Mouse (Mus musculus) thymus, postnatal 10 days (tissue): ENCODE data around the gene Fhl1.

Experiments used
- DNase-seq, 2 experiments: peaks; one replicate each; pipeline ENCODE4 v3.0.0; 2021; ENCODE audit warnings: low spot score in 2 of 2

Fhl1 gene

DNA sequence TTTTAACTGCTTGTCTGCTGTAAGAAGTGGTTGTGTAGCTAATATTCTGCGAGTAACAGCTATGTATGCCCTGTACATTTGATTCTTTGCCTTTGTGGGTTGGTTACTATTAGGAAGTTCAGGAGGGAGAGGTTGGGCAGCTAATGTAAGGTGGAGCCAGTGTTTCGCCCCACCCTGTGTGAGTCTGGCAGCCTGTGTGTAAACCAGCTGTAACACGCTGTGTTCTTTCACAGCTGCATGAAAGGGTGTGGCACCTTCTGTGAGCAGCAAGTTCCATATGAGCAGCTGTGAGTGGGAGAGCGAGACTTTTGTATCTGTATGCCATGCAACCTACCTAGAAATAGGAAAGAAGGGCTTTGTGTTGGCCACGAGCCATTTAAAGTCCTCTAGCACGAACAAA is 20.6 kb downstream of the Fhl1 start:
- no peak for DNase-seq

DNA sequence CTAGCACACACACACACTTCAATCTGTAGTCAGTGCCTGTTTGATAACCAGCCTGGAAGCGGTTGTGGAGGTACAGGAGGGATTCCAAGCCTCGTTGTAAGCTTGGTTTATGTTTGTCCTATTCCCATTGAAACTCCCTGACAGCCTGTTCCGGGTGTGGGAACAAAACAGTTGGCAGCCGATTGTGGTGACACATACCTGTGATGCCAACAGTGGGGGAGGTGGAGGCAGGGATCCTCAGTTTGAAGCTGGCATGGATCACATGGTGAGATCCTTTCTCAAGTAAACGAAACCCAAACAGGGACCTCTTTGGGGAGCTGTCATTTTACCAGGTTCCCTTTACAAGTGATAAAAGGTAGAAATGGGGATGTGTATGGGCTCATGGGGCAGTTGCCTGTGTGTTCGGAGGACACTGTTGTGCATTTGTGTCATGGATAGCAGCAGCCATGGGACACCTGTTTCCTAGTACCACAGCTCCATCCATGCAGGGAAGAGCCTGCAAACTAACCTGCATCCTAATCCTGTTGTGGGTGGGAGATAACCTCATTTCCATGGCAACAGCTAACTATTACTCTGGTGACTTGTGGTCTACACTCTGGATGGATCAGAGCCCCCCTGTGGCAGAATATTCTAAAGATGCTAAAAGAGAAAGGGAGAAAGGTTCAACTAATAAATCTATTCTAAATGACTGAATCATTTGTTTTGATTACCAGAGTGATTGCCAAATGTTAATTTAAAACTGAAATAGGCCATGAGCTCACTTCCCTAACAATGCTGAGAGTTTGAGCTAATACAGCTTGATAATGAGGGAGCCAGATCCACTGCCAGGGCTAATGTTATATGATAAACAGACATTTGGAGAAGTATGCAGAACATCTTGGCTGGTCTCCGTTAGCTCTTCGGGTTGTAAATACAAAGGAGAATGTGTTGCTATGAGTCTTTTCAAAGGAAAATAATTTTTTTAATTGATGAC is 22.0 kb downstream of the Fhl1 start:
- DNase-seq: no peak

DNA sequence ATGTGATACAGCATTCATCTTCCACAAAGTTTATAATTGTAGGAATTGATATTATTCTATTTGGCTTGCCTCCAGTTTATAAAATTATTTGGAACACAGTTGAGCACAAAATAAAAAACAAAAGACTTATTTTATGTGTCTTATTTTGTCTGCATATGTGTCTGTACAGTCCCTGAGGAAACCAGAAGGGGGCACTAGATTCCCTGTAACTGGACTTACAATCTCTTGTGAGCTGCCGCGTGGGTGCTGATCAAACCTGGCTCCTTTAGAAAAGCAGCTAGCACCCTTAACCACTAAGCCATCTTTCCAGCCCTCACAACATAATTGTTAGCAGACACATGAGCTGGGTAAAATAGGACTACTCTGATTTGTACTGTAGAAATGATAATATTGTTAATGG is 24.1 kb downstream of the Fhl1 start:
- DNase-seq: peak in 1 of 2 experiments; percentile 16

DNA sequence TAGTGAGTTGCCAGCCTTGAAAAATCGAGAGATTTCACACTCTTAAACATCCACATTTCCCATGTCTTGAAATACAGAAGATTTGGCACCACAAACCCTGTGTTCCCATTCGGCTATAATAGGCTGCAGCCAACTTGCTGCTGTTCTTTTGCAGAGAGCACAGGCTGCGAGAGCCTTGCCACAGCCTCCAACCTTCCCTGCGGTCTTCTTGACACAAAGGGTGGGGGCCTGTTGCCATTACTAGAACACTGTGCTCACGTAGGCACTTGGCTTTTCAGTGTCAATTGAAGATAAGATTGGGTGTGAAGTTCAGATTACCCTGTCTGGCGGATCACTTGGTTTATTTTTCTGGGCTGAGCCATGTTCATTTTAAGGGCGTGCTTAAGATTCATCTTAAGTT is 24.8 kb downstream of the Fhl1 start:
- no peak for DNase-seq

DNA sequence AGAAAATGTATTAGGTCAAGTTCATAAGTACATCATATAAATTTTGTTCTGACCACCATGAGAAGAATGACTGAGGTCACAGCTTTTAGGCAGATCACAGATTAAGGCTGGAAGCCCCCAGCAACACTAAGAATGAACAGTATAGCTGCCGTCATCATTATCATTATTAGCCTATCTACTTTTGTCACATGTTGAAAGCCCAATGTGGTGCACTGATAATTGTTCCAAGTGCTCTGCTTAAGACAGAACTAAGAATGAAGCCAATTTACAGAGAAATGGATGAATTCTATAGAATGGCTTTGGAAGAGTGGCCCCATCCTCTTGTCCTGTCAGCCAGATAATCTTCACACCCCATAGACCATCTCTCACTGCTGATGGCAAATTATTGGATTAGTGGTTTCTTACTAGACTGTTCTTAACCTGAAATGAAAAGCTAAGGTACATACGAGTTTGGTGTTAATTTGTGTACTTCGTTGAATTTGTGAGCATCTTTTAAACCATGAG is 28.7 kb downstream of the Fhl1 start:
- no peak for DNase-seq

DNA sequence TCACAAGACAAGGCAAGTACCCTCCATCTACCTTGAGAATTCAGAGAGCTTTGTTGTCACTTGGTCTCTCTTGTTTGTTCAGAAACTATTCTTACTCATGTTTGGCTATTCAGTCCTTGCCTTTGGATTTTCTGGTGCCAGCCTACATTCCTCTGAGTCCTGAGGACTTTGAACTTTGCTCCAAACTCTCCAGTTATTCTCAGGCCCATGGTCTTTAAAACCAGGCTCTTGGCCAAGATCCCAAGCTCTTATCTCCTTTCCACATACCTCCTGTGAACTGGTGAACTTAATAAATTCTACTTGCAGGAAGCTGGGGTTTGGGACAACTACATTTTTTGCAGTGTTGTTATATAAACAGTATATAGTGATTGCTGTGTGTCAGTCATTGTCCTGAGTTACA is 38.3 kb downstream of the Fhl1 start:
- DNase-seq: no peak

DNA sequence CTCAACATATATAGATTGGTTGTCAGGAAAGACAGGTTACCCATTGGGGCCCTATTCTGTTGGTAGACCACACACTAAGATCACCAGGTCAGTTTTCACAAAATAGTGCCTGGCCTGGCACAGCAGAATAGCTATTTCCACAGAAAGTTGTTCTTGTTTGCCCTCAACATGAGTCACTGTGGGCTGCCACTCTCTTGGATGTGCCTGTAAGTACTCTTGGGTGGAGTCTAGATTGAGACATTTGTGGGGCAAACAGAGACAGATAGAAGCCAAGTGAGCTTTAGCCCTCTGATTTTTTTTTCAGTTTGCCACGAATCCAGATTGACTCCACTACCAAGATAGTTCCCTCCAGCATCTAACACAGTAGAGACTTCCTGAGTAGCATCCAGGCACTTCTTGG is 40.2 kb downstream of the Fhl1 start:
- DNase-seq: no peak

DNA sequence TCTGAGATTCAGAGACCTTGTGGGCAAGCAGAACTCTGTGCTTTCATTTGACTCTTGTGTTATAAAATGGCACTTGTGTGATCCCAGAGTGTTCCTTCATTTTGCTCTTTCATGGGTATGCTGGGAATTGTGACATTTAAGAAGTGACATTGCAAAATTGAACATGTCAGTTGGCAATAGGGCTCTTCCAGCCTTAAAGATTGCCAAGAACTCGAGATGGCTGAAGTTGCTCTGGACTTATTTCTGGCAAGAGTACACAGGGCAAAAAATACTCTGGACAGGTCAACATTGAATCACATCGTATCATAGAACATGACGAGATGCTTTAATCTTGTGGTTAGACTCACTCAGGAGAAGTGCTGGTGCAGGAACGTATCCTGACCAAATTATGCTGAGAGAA is 41.7 kb downstream of the Fhl1 start:
- no peak for DNase-seq

DNA sequence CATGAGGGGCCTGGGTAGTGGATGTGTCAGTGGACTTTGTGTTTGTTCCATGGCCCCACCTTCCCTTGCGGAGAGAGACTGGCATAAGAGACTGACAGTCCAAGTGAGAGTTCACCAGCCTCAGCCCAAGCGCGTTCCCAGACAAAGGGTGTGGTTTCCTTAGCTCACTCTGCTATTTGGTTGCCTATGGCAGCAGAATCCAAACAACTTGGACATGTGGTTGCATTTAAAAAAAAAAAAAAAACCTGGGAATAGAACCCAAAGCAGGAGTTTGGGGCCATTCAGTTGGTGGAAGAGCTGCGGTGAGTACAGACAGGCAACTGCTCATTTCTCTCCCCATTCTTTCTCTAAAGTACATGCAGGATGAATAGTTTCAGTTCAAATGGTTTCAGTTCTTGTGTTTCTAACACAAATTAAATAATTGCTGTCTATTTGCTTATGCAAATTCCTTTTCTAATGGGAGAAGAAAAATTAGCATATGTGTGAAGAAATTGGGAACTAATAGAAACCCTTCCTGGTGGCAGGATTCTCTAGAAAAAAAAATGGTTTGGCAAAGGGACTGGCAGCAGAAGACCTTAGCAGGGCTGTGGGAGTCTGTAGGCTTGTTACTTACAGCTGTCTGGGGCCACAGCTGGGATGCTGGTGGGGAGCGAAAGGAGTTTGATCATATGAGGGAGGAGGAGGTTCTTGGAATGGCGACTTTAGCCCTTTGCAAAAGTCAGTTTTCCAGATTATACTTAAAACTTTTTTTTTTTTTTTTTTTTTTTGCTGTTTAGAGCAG is 54.9 kb downstream of the Fhl1 start:
- DNase-seq: no peak

DNA sequence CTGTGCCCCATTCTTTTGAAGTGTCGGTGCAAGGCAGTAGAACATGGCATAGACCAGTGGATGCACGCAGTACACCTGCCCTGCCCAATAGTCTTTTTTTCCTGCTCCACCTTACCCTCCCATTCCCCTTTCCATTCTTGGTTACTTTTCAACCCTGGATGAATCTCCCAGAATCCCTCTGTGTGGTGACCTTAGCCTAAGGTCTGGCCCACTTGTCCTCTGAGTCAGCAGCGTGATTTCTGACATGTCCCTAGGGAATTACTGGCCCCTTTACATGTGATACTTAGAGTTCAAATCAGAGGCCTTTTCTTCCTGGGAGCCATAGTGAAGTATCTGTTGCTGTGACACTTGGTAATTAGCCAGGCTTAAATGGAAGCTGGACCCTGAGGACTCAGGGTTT is 55.9 kb downstream of the Fhl1 start:
- DNase-seq: no peak

DNA sequence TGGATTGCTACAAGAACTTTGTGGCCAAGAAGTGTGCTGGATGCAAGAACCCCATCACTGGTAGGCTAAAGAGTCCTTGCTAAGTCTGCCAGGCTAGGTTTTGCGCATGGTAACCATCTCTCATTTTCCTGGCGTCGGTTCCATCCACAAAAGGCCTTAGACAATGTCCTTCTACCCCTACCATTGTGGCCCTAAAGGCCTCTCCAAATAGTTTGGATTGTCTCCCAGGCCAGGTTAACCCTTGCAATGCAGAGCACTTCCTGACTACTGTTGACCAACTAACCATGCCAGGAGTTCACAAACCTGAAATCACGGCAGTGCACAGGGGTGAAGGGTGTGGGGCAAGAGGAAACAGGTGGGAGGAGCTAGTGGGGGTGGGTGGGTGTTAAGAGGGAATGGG is 59.0 kb downstream of the Fhl1 start:
- DNase-seq: no peak

DNA sequence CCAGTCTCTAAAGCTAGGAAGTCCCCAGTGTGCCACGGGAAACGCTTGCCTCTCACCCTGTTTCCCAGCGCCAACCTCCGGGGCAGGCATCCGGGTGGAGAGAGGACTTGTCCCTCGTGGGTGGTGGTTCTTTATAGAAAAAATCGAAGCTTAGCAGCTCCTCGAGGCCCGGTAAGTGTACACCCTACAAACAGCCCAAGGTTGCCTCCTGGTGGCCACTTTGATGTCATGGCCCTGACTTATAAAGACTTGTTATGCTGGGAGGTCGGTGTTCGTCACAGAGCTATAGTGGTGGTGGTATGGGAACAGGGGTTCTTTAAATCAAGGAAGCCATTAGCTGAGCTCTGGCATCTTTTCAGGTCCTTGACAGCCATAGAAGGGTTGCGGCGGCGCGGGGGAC is 59.7 kb downstream of the Fhl1 start:
- peak; percentile 6 to 22 for DNase-seq

DNA sequence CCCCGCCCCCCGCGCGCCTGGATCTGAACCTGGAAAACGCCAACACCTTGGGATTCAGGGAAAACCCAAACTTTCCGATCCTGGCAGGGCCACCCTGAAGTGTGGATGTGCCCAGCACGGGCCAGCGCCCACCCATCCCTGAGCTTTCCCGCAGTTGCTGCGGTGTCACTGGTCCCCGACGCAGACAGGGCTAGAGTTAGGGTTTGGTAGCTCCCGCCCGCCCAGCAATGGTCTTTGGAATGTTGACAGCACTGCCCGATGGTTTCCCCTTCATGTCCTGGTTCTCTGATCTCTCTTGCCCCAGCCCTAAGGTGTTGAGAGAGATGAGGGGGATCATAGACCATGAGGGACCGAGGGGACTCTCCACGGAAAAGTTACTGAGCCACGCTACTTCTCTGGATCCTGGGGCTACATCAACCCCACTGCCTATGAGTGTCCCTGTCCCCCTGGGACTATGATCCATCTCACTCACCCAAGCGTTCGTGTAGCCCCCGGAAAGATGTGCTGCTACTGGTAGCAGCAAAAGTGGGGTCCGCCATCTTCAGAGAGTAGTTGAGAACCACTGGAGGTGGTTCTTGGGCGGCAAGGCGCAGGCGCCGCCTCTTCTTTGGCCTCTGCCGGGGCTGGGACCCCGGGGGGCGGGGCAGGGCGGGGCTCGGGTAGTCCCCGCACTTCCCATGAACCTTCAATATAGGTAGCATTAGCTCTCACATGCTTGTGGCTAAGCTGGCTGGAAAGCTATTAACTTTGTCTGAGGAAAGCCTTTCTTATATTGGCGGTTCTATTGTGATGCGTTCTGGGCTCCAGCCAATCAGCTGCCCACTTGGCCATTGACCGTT is 90.4 kb downstream of the Fhl1 start, which contains the start of gene Map7d3:
Gene Map7d3 (minus strand): TSS at position 562 of the 839 bp plus-strand sequence.
- peak in 1 of 2 experiments; percentile 3 for DNase-seq

DNA sequence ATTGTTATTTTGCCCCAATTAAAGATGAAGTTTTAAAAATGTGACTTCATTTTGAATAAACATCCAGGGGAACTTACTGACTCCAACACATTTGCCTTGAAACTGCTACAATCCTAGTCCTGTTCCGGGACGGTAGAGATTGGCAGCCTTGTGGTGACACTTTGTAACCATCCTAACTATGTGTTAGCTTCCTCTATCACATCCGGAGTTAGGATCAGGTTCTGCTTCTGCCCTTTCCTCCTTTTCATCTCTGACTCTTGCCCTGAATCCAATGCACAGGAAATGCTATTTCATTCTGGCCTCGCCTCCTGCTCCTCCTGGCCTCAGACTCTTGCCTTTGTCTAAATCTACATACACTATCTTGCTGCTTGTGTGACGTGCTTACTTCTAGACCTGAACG is 95.9 kb downstream of the Fhl1 start:
- DNase-seq: no peak

DNA sequence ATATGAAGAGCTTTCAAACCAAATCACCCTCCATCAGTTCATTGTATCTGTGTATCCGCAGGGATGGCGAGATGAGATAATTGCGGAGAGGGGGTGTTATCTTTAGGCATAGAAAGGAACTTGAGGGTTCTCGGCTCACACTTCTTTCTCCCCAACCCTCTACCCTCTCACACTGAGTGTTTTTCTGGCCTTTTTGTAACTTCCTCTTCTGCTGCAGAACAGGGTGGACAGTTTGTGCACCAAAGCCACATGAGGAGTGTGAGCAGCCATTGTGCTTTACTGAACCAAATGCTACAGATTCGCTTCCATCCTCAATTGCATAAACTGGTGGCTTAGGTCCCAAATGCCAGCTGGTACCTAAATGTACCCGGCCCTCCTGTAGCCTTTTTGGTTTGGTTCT is 104.3 kb downstream of the Fhl1 start:
- DNase-seq: no peak

DNA sequence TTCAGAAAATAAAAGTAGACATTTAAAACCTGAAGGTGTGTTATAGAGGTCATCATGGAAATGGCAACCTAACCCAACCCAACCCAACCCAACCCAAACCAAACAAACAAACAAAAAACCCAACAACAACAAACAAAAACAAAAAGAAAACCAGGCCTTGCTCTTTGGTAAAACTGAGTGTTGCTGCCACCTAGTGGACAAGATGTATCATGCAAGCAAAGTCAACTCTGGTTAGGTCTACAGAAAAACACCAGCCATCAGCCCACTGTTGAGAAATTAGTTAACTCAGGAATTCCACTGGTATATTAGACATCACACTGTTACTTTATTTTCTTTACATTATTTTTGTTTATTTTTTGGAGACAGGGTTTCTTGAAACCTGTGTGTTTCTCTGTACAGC is 107.8 kb downstream of the Fhl1 start:
- DNase-seq: peak in 1 of 2 experiments; percentile 7

DNA sequence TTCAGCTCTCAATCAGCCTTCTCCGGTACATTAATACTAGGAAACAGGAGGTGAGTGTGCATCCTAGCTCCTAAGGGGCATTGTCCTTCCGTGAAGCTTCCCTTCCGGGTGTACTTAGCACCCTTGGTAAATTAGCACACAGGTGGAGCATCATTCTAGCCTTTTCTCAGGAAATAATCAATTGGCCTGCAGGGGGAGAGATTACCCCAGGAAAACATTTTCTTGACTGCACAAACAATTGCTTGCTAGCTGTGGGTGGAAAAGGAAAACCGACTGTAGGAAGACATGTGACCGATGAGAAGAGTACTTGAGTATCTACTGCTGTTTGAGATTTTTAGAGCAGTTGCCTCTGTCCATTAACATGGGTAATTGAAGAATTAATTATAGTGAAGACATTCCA is 109.7 kb downstream of the Fhl1 start:
- DNase-seq: no peak
